Mouse (Mus musculus) intestine, embryonic 15.5 days (tissue): ENCODE measurements around the gene Prr14. TPM values are rescaled to one million over a fixed set of nuclear protein-coding genes. Genes with fewer than 3 reads are reported as not detected.
"Not testable (repeated sequence)": the region's sequence is repeated elsewhere in the genome, so short reads cannot be mapped to it uniquely, and the experiment has no call there.

Experiments used
- ATAC-seq: fragments of 200-750 bp; cut with Nextera tagmentation; 2 replicates; pipeline ENCODE4 v1.8.0; 2017; ENCODE audit warnings: moderate TSS enrichment, moderate library complexity
- H3K27ac ChIP-seq: fragments of 300-500 bp; sonication (generic); 2 replicates; pipeline ENCODE4 v1.5.1; 2015; ENCODE audit warnings: mild to moderate bottlenecking, inconsistent platforms
- H3K27me3 ChIP-seq: fragments of 300-500 bp; sonication (generic); replicated peaks from 2 replicates; pipeline ENCODE4 v1.6.1; 2015; ENCODE audit warnings: inconsistent platforms
- H3K36me3 ChIP-seq: fragments of 300-500 bp; sonication (generic); 2 replicates; pipeline ENCODE4 v1.6.1; 2015; ENCODE audit warnings: inconsistent platforms
- H3K4me1 ChIP-seq: fragments of 300-500 bp; sonication (generic); replicated peaks from 2 replicates; pipeline ENCODE4 v1.6.1; 2015; ENCODE audit warnings: inconsistent platforms
- H3K4me2 ChIP-seq: fragments of 300-500 bp; sonication (generic); replicated peaks from 2 replicates; pipeline ENCODE4 v1.6.1; 2015; ENCODE audit warnings: mild to moderate bottlenecking, inconsistent platforms
- H3K4me3 ChIP-seq: fragments of 300-500 bp; sonication (generic); replicated peaks from 2 replicates; pipeline ENCODE4 v1.5.1; 2015; ENCODE audit warnings: inconsistent platforms
- H3K9ac ChIP-seq: fragments of 300-500 bp; sonication (generic); 2 replicates; pipeline ENCODE4 v1.6.1; 2015; ENCODE audit warnings: inconsistent platforms
- H3K9me3 ChIP-seq: fragments of 300-500 bp; sonication (generic); 2 replicates; pipeline ENCODE4 v1.6.1; 2016; ENCODE audit warnings: inconsistent platforms
- WGBS: fragments of 180-500 bp; shearing (Covaris S2); methylation state at CpG from one replicate; pipeline ENCODE4 v1.1.7; 2015; 5-methylcytosine and 5-hydroxymethylcytosine counted together
- polyA plus RNA-seq: library from polyadenylated mRNA; unstranded; fragments of >200 nt; fragmentation: Nextera tagmentation; extraction: Ambion mirVana; gene quantifications from 2 replicates; pipeline ENCODE4 v1.2.1, GENCODE M21; 2015

Prr14 gene
- 36.0 and 37.4 TPM in 2 replicates for polyA plus RNA-seq

GRCm38 (mm10) chr7:127459311-127459710 lies at the start of gene Prr14:
Gene Prr14, plus strand, starts transcription at chr7:127459611.
- not testable (repeated sequence) for H3K27me3 ChIP-seq, H3K9me3 ChIP-seq, ATAC-seq, H3K4me2 ChIP-seq, H3K4me1 ChIP-seq, H3K4me3 ChIP-seq, H3K27ac ChIP-seq, H3K9ac ChIP-seq
- 94% methylated on average over 8 of the region's 8 CpGs for WGBS
- H3K36me3 ChIP-seq = peaks cover 29% of the 10 kb centered on the region

GRCm38 (mm10) chr7:127411418-127411817 lies 48.0 kb upstream of the Prr14 start:
- H3K27me3 ChIP-seq = no peaks in the 10 kb centered on the region
- no peaks in the 10 kb centered on the region for H3K36me3 ChIP-seq
- H3K4me1 ChIP-seq = no peaks in the 10 kb centered on the region
- H3K4me2 ChIP-seq = no peak overlapping the region
- no peak for ATAC-seq
- no peaks in the 10 kb centered on the region for H3K9me3 ChIP-seq
- no peak overlapping the region for H3K4me3 ChIP-seq
- H3K9ac ChIP-seq = no peak overlapping the region
- H3K27ac ChIP-seq = no peak overlapping the region
- WGBS = 71% methylated on average over 2 of the region's 2 CpGs

- WGBS = under 1% methylated on average over 48 of the region's 48 CpGs
- peak within 1 kb of the TSS; percentile 97 for H3K4me2 ChIP-seq
- ATAC-seq = peak; percentile 98
Measured at GRCm38 (mm10) chr7:127421388-127422191, 37.8 kb upstream of the Prr14 start, which contains the start of gene Zfp688. Gene Zfp688, minus strand, starts transcription at chr7:127422068.

DNA sequence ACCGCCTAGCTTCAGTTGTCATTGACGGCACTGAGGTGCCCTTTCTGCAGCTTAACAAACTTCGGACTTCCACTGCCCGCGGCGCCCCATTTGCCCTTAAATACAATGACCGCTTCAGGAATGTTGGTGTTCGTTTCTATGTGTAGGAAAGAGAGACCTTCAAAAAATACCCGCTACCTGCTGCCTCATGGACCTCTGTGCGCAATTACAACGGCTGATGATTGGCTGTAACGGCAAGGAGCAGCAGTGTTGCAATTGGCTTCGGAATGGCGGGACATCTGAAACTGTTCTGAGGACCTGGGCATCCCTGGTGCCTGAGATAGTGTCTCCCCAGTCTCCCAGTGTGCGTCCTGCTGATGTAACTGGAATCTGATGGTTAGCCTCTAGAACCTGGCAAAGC lies 37.2 kb upstream of the Prr14 start:
- peak overlapping the region; percentile 83 for H3K4me3 ChIP-seq
- no peaks in the 10 kb centered on the region for H3K9me3 ChIP-seq
- H3K4me2 ChIP-seq = peak overlapping the region; percentile 97
- H3K27me3 ChIP-seq = 0 out of 2 replicates have a peak, but pooled peaks cover 6% of the 10 kb centered on the region
- 1% methylated on average over 15 of the region's 15 CpGs for WGBS
- H3K4me1 ChIP-seq = peaks cover 8% of the 10 kb centered on the region
- ATAC-seq = peak; percentile 64
- H3K27ac ChIP-seq = no peak overlapping the region
- peak overlapping the region; percentile 84 for H3K9ac ChIP-seq
- H3K36me3 ChIP-seq = no peaks in the 10 kb centered on the region

More at GRCm38 (mm10) chr7:127421388-127422191, 37.8 kb upstream of the Prr14 start, which contains the start of gene Zfp688:
- Histone ChIP-seq H3K9ac (peak within 1 kb of the TSS; percentile 84), H3K36me3 (no peaks in the 10 kb centered on the region), H3K9me3 (no peaks in the 10 kb centered on the region), H3K27ac (peak within 1 kb of the TSS; percentile 77), H3K27me3 (0 out of 2 replicates have a peak, but pooled peaks cover 6% of the 10 kb centered on the region), H3K4me3 (peak within 1 kb of the TSS; percentile 83), H3K4me1 (peaks cover 8% of the 10 kb centered on the region)

DNA sequence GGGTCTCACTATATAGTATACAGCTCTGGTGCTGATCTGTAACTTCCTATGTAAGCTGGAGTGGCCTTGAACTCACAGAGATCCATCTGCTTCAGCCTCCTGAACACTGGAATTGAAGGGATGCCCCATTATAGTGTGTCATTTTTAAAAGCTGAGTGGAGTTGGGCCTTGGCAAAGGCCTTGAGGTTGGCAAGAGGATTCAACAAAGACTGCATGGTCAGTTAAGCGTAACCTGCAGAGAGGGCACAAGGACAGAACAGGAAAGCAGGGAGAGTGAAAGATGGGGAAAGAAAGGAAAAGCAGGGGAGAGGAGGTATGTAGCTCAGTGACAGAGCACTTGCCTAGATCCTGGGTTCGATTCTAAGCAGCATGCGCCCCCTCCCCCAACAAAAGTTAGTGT lies 34.1 kb upstream of the Prr14 start:
- H3K4me1 ChIP-seq = peaks cover 8% of the 10 kb centered on the region
- no peak overlapping the region for H3K27ac ChIP-seq
- no peak for ATAC-seq
- no peaks in the 10 kb centered on the region for H3K9me3 ChIP-seq
- H3K27me3 ChIP-seq = 0 out of 2 replicates have a peak, but pooled peaks cover 6% of the 10 kb centered on the region
- H3K4me2 ChIP-seq = no peak overlapping the region
- no peaks in the 10 kb centered on the region for H3K36me3 ChIP-seq
- H3K9ac ChIP-seq = no peak overlapping the region
- no peak overlapping the region for H3K4me3 ChIP-seq
- WGBS = 78% methylated on average over 3 of the region's 3 CpGs

GRCm38 (mm10) chr7:127425911-127426310 lies 33.5 kb upstream of the Prr14 start:
- peaks cover 8% of the 10 kb centered on the region for H3K4me1 ChIP-seq
- no peak overlapping the region for H3K9ac ChIP-seq
- ATAC-seq = no peak
- H3K4me2 ChIP-seq = no peak overlapping the region
- H3K9me3 ChIP-seq = no peaks in the 10 kb centered on the region
- 0 out of 2 replicates have a peak, but pooled peaks cover 6% of the 10 kb centered on the region for H3K27me3 ChIP-seq
- 68% methylated on average over 2 of the region's 2 CpGs for WGBS
- H3K4me3 ChIP-seq = no peak overlapping the region
- no peak overlapping the region for H3K27ac ChIP-seq
- H3K36me3 ChIP-seq = no peaks in the 10 kb centered on the region

DNA sequence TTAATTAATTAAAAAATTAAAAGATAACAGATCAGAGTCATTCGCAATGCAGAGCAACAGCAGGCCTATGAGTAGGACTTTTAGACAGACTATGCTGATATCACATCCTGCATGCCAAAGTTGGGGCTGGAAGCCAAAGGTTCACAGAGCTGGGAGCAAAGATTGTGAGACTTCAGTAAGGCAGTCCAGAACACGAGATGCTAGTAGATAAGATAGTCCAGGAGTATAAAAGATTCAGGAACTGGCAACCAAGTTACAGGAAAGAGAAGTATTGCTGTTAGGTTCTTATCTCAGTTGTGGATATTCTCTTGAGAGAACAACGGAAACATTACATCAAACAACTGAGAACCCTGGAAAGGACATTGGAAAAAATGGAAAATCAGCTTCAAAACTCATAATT lies 33.1 kb upstream of the Prr14 start:
- Histone ChIP-seq H3K27me3 (0 out of 2 replicates have a peak, but pooled peaks cover 6% of the 10 kb centered on the region), H3K4me2 (no peak overlapping the region), H3K4me3 (no peak overlapping the region), H3K9me3 (no peaks in the 10 kb centered on the region), H3K9ac (no peak overlapping the region), H3K27ac (no peak overlapping the region), H3K4me1 (peaks cover 4% of the 10 kb centered on the region), H3K36me3 (no peaks in the 10 kb centered on the region)
- no peak for ATAC-seq
- WGBS = 68% methylated on average over 3 of the region's 3 CpGs

DNA sequence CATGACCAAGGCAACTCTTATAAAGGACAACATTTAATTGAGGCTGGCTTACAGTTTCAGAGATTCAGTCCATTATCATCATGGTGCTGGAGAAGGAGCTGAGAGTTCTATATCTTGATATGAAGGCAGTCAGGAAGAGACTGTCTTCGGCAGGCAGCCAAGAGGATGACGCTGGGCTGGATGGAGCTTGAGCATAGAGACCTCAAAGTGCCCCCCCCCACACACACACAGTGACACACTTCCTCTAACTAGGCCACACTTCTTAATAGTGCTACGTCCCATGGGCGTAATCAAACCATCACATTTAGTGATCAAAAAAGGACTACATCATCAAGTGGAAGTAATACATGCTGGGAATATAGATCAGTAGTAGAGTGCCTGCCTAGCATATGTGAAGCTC lies 24.2 kb upstream of the Prr14 start:
- Histone ChIP-seq H3K4me1 (no peaks in the 10 kb centered on the region), H3K4me2 (no peak overlapping the region), H3K36me3 (no peaks in the 10 kb centered on the region), H3K27ac (no peak overlapping the region), H3K9ac (no peak overlapping the region), H3K9me3 (peaks cover 8% of the 10 kb centered on the region; the same call in 1 of the 2 replicates), H3K27me3 (no peaks in the 10 kb centered on the region), H3K4me3 (no peak overlapping the region)
- ATAC-seq = no peak
- WGBS = 89% methylated on average over 4 of the region's 4 CpGs

- Histone ChIP-seq H3K9me3 (peaks cover 8% of the 10 kb centered on the region; the same call in 1 of the 2 replicates), H3K4me3 (no peak overlapping the region), H3K4me1 (no peaks in the 10 kb centered on the region), H3K27ac (no peak overlapping the region), H3K9ac (no peak overlapping the region), H3K27me3 (no peaks in the 10 kb centered on the region), H3K36me3 (no peaks in the 10 kb centered on the region), H3K4me2 (no peak overlapping the region)
- 84% methylated on average over 3 of the region's 3 CpGs for WGBS
- ATAC-seq = no peak
Measured at GRCm38 (mm10) chr7:127437724-127438123, 21.7 kb upstream of the Prr14 start.

- WGBS = 93% methylated on average over 20 of the region's 20 CpGs
- ATAC-seq = no peak
- Histone ChIP-seq H3K4me1 (no peaks in the 10 kb centered on the region), H3K9ac (no peak overlapping the region), H3K27ac (no peak overlapping the region), H3K4me2 (no peak overlapping the region), H3K9me3 (no peaks in the 10 kb centered on the region), H3K36me3 (peaks cover 23% of the 10 kb centered on the region), H3K27me3 (no peaks in the 10 kb centered on the region), H3K4me3 (no peak overlapping the region)
Measured at GRCm38 (mm10) chr7:127443976-127444375, 15.4 kb upstream of the Prr14 start.

DNA sequence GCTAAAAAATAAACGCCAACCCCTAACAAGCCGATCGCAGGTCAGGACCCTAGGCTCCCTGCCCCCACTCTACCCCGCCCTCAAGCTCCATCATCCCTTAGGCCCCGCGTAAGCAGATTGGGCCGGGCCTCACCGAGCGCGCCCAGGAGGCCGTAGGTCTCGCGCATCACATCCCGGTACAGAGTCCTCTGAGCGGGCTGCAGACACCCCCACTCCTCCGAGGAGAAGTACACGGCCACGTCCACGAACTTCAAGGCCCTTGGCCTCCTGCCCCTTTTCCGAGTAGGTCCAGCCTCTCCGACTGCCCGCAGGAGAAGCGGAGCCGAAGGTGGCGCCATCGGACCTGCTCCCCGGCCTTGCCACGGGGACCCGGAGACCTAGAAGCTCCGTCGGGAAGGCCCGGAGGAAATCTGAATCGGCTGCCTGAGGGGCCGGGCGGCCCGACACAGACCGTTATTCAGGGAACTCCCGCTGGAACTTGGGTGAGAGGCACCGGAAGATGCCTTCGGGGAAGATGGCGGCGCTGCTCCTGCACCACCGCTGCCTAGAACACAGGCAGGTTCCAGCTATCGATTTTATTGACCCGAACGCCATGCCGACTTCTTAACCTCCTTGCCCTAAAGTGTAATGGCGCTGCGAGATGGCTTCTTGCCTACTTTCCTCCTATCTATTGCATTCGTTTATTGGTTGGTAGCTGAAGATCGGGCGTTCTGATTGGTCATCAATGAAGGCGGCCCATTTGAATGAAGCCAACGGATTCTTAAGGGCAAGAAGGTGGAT lies 10.7 kb upstream of the Prr14 start, which contains the start of gene Zfp689:
Zfp689 (minus strand) TSS at position 638 of the 780 bp plus-strand sequence.
- Histone ChIP-seq H3K9ac (peak within 1 kb of the TSS; percentile 92), H3K9me3 (no peaks in the 10 kb centered on the region), H3K27ac (peak within 1 kb of the TSS; percentile 96), H3K4me2 (peak within 1 kb of the TSS; percentile 72), H3K36me3 (peaks cover 24% of the 10 kb centered on the region), H3K4me1 (peaks cover 24% of the 10 kb centered on the region), H3K4me3 (peak within 1 kb of the TSS; percentile 91), H3K27me3 (no peaks in the 10 kb centered on the region)
- WGBS = under 1% methylated on average over 54 of the region's 54 CpGs
- peak; percentile 95 for ATAC-seq

DNA sequence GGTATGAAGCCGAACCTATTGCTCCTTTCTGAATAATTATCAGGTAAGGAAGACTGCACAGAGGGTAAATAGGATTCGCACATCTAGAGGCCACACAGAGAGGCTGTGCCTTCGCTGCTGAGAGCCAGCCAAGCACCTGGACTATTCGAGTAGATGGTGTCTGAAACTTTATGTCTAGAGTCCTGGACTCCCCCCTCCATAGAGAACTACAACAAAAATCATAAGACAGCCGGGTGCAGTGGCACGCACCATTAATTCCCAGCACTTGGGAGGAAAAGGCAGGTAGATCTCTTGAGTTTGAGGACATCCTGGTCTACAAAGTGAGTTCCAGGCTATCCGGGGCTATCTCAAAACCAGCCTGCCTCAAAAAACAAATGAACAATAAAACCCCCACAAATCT lies 9.4 kb upstream of the Prr14 start:
- H3K36me3 ChIP-seq = peaks cover 16% of the 10 kb centered on the region
- peaks cover 24% of the 10 kb centered on the region for H3K4me1 ChIP-seq
- WGBS = 84% methylated on average over 7 of the region's 7 CpGs
- H3K9me3 ChIP-seq = no peaks in the 10 kb centered on the region
- H3K4me3 ChIP-seq = peak overlapping the region; percentile 91
- H3K27me3 ChIP-seq = no peaks in the 10 kb centered on the region
- ATAC-seq = no peak
- H3K27ac ChIP-seq = no peak overlapping the region
- peak overlapping the region; percentile 72 for H3K4me2 ChIP-seq
- peak overlapping the region; percentile 38 for H3K9ac ChIP-seq
